Mouse (Mus musculus) cerebellum, adult 2 months (tissue): ENCODE results near the gene Itga5.

Experiments used
- CTCF ChIP-seq: fragments of 200-500 bp; IDR thresholded peaks from 2 replicates; pipeline ENCODE4 v1.5.1; 2011; ENCODE audit warnings: low read depth, mild to moderate bottlenecking, control low read depth, low read length, moderate library complexity, borderline replicate concordance; ENCODE audit not compliant: insufficient read depth
- POLR2A ChIP-seq: fragments of 200-500 bp; IDR thresholded peaks from 2 replicates; pipeline ENCODE4 v1.6.1; 2011; ENCODE audit warnings: low read length, control low read depth, borderline replicate concordance; ENCODE audit not compliant: insufficient read depth

GRCm38 (mm10) chr15:103333738-103334137 lies 32.8 kb downstream of the Itga5 start:
- TF ChIP-seq CTCF (no peak), POLR2A (no peak)
